ENCODE assay signal across 8 mouse cellular contexts in the genomic region with DNA sequence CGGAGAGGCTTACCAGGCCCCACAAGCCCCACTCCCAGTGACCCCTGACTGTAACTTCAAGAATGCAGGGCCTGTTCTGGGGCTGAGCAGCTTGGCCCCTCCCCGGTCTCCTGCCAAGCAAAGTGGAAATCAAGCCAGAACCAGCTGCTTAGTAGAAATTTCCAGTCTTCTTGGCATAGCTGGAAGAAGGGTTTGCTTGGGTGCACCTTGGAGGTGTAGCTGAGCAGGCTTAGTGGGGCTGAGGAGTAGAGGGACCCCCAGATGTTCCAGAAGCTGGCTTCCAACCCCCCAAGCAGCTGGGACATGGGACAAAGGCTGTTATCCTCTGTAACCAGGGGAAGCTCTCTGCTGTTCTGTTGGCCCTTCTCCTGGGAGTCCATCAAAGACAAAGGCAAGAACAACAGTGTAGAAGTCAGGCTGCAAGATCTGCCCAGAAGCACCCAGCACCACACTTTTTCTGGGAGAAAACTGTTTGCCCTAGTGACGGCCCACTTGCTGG.
DNase-seq lines count a peak whose midpoint lies in the region; ATAC-seq and TF ChIP-seq lines count a peak whose summit lies in the region.

No protein-coding gene starts in this region.

- no peaks in the 10 kb centered on the region for H3K9me3 ChIP-seq in intestine, embryonic 16.5 days (ENCODE audit: control insufficient read depth, low read length)
- H3K9me3 ChIP-seq in midbrain, embryonic 12.5 days: peaks cover 3% of the 10 kb centered on the region; the same call in 1 of the 2 replicates

- no peaks in the 10 kb centered on the region for H3K27me3 ChIP-seq in liver, adult 2 months (ENCODE audit: control insufficient read depth, insufficient read depth, low read length)
- H3K27me3 ChIP-seq in intestine, embryonic 16.5 days (replicated peaks; ENCODE audit: control insufficient read depth, insufficient read depth, low read length): no peaks in the 10 kb centered on the region
- H3K27me3 ChIP-seq in midbrain, embryonic 12.5 days: no peaks in the 10 kb centered on the region

- no peak overlapping the region for H3K9ac ChIP-seq in liver, adult 2 months (ENCODE audit: low read depth, low read length)
- peak overlapping the region; percentile 85 for H3K9ac ChIP-seq in intestine, embryonic 16.5 days (ENCODE audit: low read depth, low read length)
- peak overlapping the region; percentile 71; the same call in 1 of the 2 replicates for H3K9ac ChIP-seq in midbrain, embryonic 12.5 days (replicated peaks)

- H3K4me3 ChIP-seq in liver, adult 2 months (ENCODE audit: insufficient read depth, low read depth, low read length): no peak overlapping the region
- H3K4me3 ChIP-seq in intestine, embryonic 16.5 days (ENCODE audit: low read length): no peak overlapping the region
- H3K4me3 ChIP-seq in midbrain, embryonic 12.5 days: no peak overlapping the region

- H3K4me1 ChIP-seq in liver, adult 2 months (ENCODE audit: control insufficient read depth, insufficient read depth, low read length): peaks cover 7% of the 10 kb centered on the region
- peaks cover 49% of the 10 kb centered on the region for H3K4me1 ChIP-seq in intestine, embryonic 16.5 days (ENCODE audit: control insufficient read depth, insufficient read depth, low read length)
- peaks cover 71% of the 10 kb centered on the region for H3K4me1 ChIP-seq in midbrain, embryonic 12.5 days

- no peak for TF ChIP-seq POLR2A in liver, adult 2 months (IDR thresholded peaks at IDR 0.05; ENCODE audit: extremely low read depth, insufficient read depth, low read length)

- no peaks in the 10 kb centered on the region for H3K79me2 ChIP-seq in liver, adult 2 months (ENCODE audit: control insufficient read depth, insufficient read depth, low read length)

- no peak for TF ChIP-seq CTCF in liver, adult 2 months (IDR thresholded peaks at IDR 0.05; ENCODE audit: low read depth, low read length)

- H3K4me2 ChIP-seq in intestine, embryonic 16.5 days (ENCODE audit: low read depth, low read length): no peak overlapping the region
- H3K4me2 ChIP-seq in midbrain, embryonic 12.5 days (replicated peaks): no peak overlapping the region

- no peak for DNase-seq in liver, adult 2 months (ENCODE audit: extremely low read depth, low read depth, low spot score)
- no peak for DNase-seq in liver
- DNase-seq in fibroblast of lung, adult 2 months (ENCODE audit: low read depth): peak; percentile 83
- DNase-seq in thymus, postnatal 36 days: no peak
- DNase-seq in layer of hippocampus, adult 18-20 months (ENCODE audit: low spot score in 2 of 2): no peak

- ATAC-seq in intestine, embryonic 16.5 days: no peak
- no peak for ATAC-seq in midbrain, embryonic 12.5 days (ENCODE audit: low FRiP score, low read depth)
- ATAC-seq in erythroblast, adult 5-6 weeks (replicated peaks; ENCODE audit: low FRiP score, poor library complexity, severe bottlenecking): no peak

- H3K27ac ChIP-seq in liver, adult 2 months (replicated peaks; ENCODE audit: insufficient read depth, low read depth, low read length): peak overlapping the region; percentile 36; the same call in 1 of the 2 replicates
- peak overlapping the region; percentile 99 for H3K27ac ChIP-seq in intestine, embryonic 16.5 days (ENCODE audit: low read length)
- peak overlapping the region; percentile 97 for H3K27ac ChIP-seq in midbrain, embryonic 12.5 days (replicated peaks)

- no peaks in the 10 kb centered on the region for H3K36me3 ChIP-seq in liver, adult 2 months (ENCODE audit: control insufficient read depth, insufficient read depth, low read length)
- no peaks in the 10 kb centered on the region for H3K36me3 ChIP-seq in intestine, embryonic 16.5 days (ENCODE audit: control insufficient read depth, insufficient read depth, low read length)
- no peaks in the 10 kb centered on the region for H3K36me3 ChIP-seq in midbrain, embryonic 12.5 days

- 86% methylated on average over 3 of the region's 3 CpGs for WGBS in liver, adult 2 months
- WGBS in intestine, embryonic 16.5 days: 56% methylated on average over 3 of the region's 3 CpGs
- 60% methylated on average over 3 of the region's 3 CpGs for whole genome bisulfite sequencing in midbrain, embryonic 12.5 days

Comparison
In these comparisons a context has a peak if more than half of its experiments do, and no peak if none do; other contexts are left out.
1. H3K27ac ChIP-seq: peak in every context shown above with its lines; median percentile 99 in intestine, embryonic 16.5 days; 97 in midbrain, embryonic 12.5 days; 36 in liver, adult 2 months.